Mouse (Mus musculus) heart, postnatal 36 days (tissue): ENCODE results near the gene Pkp4. TPM values are rescaled to one million over a fixed set of nuclear protein-coding genes. Genes with fewer than 3 reads are reported as not detected.

Experiments
- DNase-seq, 2 experiments: peaks; one replicate each; pipeline ENCODE4 v3.0.0; 2021 to 2022
- intact Hi-C: fragments of 180-260 bp; cut with DNase I; formaldehyde crosslinking; loops from one replicate; pipeline ENCODE4 v1.15.1; 2025
- total RNA-seq, 2 experiments: library from RNA; stranded (reverse); gene quantifications; 2 replicates each; pipeline ENCODE4 v1.2.3; 2021

Gene Pkp4
- total RNA-seq, 2 experiments from 2014 or later: 146 to 197 TPM

- intact Hi-C loops: no loop called here
- DNase-seq: no peak
Measured at GRCm38 (mm10) chr2:59211051-59211450, 50.4 kb downstream of the Pkp4 start.

GRCm38 (mm10) chr2:59212430-59212829 is 51.8 kb downstream of the Pkp4 start:
- intact Hi-C loops: no loop called here
- no peak for DNase-seq

GRCm38 (mm10) chr2:59212846-59213245 is 52.2 kb downstream of the Pkp4 start:
- intact Hi-C loops: no loop called here
- DNase-seq: no peak

- intact Hi-C loops: loop anchor here (5.0 kb wide), 1 partner anchor 219 kb away; no protein-coding TSS in a partner anchor
- no peak for DNase-seq
Measured at GRCm38 (mm10) chr2:59217931-59218330, 57.3 kb downstream of the Pkp4 start.

- DNase-seq: peak; percentile 33 to 40
- intact Hi-C loops: loop anchor here (5.0 kb wide), 1 partner anchor 217 kb away; no protein-coding TSS in a partner anchor
Measured at GRCm38 (mm10) chr2:59219997-59220789, 59.5 kb downstream of the Pkp4 start.

- intact Hi-C loops: loop anchor here (5.0 kb wide), 1 partner anchor 56 kb away; no protein-coding TSS in a partner anchor
- no peak for DNase-seq
Measured at GRCm38 (mm10) chr2:59226383-59226782, 65.7 kb downstream of the Pkp4 start.

GRCm38 (mm10) chr2:59227011-59227410 is 66.4 kb downstream of the Pkp4 start:
- intact Hi-C loops: loop anchor here (5.0 kb wide), 1 partner anchor 55 kb away; no protein-coding TSS in a partner anchor
- no peak for DNase-seq

- intact Hi-C loops: loop anchor here (5.0 kb wide), 1 partner anchor 55 kb away; no protein-coding TSS in a partner anchor
- no peak for DNase-seq
Measured at GRCm38 (mm10) chr2:59227508-59228263, 67.0 kb downstream of the Pkp4 start.

- no peak for DNase-seq
- intact Hi-C loops: loop anchor here (5.0 kb wide), 1 partner anchor 53 kb away; no protein-coding TSS in a partner anchor
Measured at GRCm38 (mm10) chr2:59229250-59229895, 68.7 kb downstream of the Pkp4 start.

- DNase-seq: no peak
- intact Hi-C loops: no loop called here
Measured at GRCm38 (mm10) chr2:59230656-59231055, 70.0 kb downstream of the Pkp4 start.

- intact Hi-C loops: no loop called here
- no peak for DNase-seq
Measured at GRCm38 (mm10) chr2:59231514-59231913, 70.9 kb downstream of the Pkp4 start.

- intact Hi-C loops: no loop called here
- no peak for DNase-seq
Measured at GRCm38 (mm10) chr2:59233294-59233923, 72.8 kb downstream of the Pkp4 start.

GRCm38 (mm10) chr2:59233936-59234335 is 73.3 kb downstream of the Pkp4 start:
- intact Hi-C loops: no loop called here
- no peak for DNase-seq

- intact Hi-C loops: no loop called here
- DNase-seq: no peak
Measured at GRCm38 (mm10) chr2:59234537-59234936, 73.9 kb downstream of the Pkp4 start.

- no peak for DNase-seq
- intact Hi-C loops: no loop called here
Measured at GRCm38 (mm10) chr2:59239841-59240395, 79.3 kb downstream of the Pkp4 start.

GRCm38 (mm10) chr2:59242117-59242516 is 81.5 kb downstream of the Pkp4 start:
- intact Hi-C loops: no loop called here

GRCm38 (mm10) chr2:59244273-59245097 is 83.8 kb downstream of the Pkp4 start:
- intact Hi-C loops: no loop called here
- DNase-seq: no peak

More at GRCm38 (mm10) chr2:59242117-59242516, 81.5 kb downstream of the Pkp4 start:
- no peak for DNase-seq

- intact Hi-C loops: no loop called here
- DNase-seq: no peak
Measured at GRCm38 (mm10) chr2:59245098-59245388, 84.4 kb downstream of the Pkp4 start.

GRCm38 (mm10) chr2:59248806-59249205 is 88.2 kb downstream of the Pkp4 start:
- DNase-seq: no peak
- intact Hi-C loops: no loop called here
